Mouse (Mus musculus): ENCODE measurements around the gene Gars.

DNA sequence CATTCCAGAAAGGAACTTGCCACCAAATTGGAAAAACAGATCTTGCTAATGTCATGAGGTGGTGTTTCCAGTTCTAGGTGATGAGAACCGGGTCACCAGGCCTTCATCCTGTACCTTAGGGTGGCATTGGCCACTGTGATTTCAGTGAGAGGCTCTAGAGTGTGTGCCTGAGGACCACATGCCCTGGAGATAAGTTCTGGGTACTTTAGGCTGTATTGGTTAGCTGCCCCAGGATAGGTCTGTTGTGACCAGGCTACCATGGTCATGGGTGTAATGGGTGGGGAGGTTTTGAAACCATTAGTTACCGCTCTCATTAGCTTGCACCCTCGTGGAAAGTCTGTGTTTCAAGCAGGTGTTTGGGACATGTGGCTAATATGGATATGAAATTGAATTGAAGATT lies 43.6 kb downstream of the Gars start:
- TF ChIP-seq POLR2A (IDR thresholded peaks at IDR 0.05; ENCODE audit: control insufficient read depth in 1 of 2, insufficient read depth in 1 of 2, low read depth in 1 of 2, low read length in 2 of 2, poor library complexity in 1 of 2): no peak; a peak in 1 of 4 replicates
- no peak for TF ChIP-seq MEF2A (IDR thresholded peaks at IDR 0.05; ENCODE audit: extremely low read depth, insufficient replicate concordance, low read depth, low read length, poor library complexity, severe bottlenecking)
- no peak for TF ChIP-seq POLR2AphosphoS5 (IDR thresholded peaks at IDR 0.05; ENCODE audit: borderline replicate concordance, low read depth, low read length)
- no peak for TF ChIP-seq UBTF (IDR thresholded peaks at IDR 0.05; ENCODE audit: borderline replicate concordance, insufficient read depth, low read depth, low read length)
- TF ChIP-seq TBP (IDR thresholded peaks at IDR 0.05; ENCODE audit: low read depth, low read length): no peak
- no peak for TF ChIP-seq RAD21 (IDR thresholded peaks at IDR 0.05; ENCODE audit: low read depth, low read length)
- no peak for TF ChIP-seq ELF1 (IDR thresholded peaks at IDR 0.05; ENCODE audit: low read depth, low read length)
- TF ChIP-seq ZKSCAN1 (IDR thresholded peaks at IDR 0.05; ENCODE audit: low read depth, low read length): no peak
- no peak for TF ChIP-seq BHLHE40 (IDR thresholded peaks at IDR 0.05; ENCODE audit: borderline replicate concordance, low read depth, low read length)
- no peak for TF ChIP-seq HCFC1 (IDR thresholded peaks at IDR 0.05; ENCODE audit: low read depth, low read length)

Data from MEL (cell line).